Mouse (Mus musculus): Measurements from ENCODE around the gene Dlgap4.

DNA sequence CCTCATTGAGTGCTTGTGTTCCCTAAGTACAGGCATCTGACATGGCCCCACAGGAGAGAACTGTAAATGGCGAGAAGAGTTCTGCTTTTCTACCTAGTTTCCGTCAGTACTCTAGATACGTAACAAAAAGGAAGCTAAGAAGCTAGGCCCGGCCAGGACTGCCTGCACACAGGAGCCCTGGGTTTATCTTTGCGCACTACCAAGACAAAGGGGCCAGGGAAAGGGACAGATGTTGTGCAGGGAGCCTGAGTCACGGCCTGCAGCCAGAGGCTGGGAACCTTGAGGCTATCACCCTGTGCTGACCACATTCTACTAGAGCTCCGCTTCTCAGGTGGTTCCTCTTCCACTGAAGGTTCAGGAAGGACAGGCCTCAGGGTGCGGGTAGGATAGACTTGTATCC, 136.2 kb downstream of the Dlgap4 start:
- TF ChIP-seq CTCF (conservative IDR thresholded peaks at IDR 0.05; ENCODE audit: low read length) = no peak
- TF ChIP-seq NANOG (IDR thresholded peaks at IDR 0.05; ENCODE audit: borderline replicate concordance, low read length) = no peak
